Mouse (Mus musculus) mouse trophoblast stem cell (cell line): ENCODE measurements around the gene Ripk4.

Source experiments
- in situ Hi-C, 2 experiments: fragments of 300-500 bp; cut with MseI, MboI; formaldehyde crosslinking; loops; 2 replicates in 1 of 2; 3 replicates in 1 of 2; pipeline ENCODE4 v1.15.1; 2025

The Ripk4 gene

DNA sequence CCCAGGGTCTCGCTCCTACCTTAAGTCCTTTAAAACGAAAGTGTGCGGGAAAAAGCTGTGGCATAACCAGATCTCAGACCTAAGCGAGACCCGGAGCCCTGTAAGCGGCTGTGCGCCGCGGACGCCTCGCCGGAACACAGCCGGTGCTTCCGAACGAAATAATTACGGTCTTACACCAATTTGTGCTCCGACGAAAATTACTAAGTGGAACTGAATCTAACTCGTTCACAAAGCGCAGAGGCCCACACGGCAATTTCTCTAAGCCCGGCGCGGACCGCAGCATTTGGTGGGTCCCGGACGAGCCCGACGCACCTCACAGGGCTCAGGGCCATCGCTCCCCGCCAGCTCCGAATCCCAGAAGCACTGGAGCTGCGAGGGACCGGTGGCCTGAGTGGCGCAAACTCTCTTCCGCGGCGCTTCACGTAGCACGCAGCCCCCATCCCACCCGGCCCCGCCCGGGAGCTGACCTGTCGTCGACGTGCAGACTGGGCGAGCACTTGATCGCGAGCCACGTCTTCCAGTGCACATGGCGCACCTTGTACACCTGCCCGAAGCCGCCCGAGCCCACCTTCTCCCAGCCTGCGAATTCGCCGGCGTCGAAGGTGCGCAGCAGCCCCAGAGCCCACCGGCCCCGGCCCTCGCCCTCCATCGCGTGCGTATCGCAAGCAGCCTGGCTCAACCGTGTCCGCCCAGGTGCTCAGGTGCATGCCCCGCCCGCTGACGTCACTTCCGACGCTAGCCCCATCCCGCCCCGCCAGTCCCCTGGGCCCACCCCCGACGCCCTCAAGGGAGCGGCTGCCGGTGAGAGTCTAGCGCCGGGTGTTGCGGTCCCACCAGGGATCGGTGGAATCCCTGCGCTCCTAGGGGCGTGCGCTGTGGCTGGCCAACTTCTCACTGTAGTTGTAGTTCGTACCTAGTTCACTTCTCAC lies at the start of gene Ripk4:
TSS of gene Ripk4 (minus strand) at position 727 of the 929 bp plus-strand sequence.
- in situ Hi-C loops: no loop called here

DNA sequence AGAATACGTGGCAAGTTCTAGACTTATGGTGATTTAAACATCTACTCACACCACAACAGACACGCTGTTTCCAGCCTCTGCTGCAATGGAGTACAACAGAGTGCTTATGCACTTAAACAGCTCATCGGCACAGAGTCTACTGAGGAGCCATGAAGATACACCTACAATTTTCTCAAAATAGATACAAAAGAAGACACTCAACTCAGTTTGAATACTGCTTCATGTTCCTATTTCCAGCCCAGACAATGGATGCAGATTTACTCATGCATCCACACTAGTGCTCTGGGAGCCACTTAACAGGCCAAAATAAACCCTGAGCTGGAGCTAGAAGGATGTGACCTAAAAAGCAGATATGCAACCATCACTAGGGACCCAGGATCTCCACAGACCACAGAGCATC lies 45.3 kb upstream of the Ripk4 start:
- in situ Hi-C loops: loop anchor here (10.0 kb wide), 1 partner anchor 66 kb away; no protein-coding TSS in a partner anchor

DNA sequence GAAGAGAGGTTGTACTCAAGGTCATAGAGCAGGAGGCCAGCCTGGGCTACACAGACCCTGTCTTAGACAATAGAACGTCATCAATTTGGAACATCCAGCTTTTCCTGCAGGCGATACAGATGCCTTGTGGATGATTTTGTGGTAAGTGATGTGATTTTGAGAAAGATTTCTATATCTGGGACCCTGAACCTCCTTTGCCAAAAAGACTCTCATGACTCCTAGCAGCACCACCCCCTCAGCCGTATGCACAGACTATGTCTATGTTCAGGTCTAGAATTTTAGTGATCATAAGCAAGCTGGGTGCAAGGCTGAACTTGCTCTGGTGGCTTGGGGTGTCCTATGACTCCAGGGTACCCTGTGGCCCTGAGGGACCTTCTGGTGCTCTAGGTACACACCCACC lies 42.1 kb upstream of the Ripk4 start:
- in situ Hi-C loops: loop anchor here (10.0 kb wide), 1 partner anchor 69 kb away; no protein-coding TSS in a partner anchor

DNA sequence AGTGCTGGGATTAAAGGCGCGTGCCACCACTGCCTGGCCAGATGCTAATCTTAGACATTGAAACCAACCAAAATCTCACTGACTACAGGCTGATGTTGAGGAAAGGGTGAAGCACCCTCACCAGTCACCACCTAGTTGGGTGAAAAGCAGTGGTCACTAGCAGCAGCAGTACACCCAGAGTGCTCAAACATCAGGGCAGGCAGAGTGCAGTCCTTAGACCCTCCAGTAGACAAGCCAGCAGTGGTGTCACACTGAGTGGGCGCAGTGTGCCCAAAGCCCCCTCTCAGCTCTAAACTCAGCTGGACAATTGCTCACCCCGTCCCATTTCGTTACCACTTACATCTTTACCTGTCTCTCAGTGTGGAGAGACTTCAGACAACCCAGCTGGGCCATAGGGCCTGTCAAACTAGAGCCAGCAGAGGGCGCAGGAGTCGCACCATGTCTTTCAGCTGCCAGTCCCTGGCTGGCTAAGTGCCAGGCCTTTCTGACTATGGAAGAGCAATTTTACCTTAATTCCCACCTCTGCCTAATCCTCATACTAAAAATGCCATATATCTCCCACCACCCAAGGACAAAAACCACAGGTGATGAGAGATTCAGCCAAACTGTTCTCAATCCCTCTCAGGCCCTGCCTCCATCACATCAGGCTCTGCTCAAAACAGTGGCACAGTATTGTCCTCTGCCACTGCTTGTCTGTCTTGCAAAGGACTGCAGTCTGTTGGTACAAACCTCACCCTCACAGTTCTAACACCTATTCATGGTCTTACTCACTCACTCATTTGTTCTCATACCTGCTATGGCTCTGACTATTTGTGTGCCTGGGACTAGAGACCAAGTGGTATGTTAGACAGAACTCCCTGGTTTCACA lies 41.3 kb upstream of the Ripk4 start:
- in situ Hi-C loops: loop anchor here (10.0 kb wide), 1 partner anchor 70 kb away; no protein-coding TSS in a partner anchor

DNA sequence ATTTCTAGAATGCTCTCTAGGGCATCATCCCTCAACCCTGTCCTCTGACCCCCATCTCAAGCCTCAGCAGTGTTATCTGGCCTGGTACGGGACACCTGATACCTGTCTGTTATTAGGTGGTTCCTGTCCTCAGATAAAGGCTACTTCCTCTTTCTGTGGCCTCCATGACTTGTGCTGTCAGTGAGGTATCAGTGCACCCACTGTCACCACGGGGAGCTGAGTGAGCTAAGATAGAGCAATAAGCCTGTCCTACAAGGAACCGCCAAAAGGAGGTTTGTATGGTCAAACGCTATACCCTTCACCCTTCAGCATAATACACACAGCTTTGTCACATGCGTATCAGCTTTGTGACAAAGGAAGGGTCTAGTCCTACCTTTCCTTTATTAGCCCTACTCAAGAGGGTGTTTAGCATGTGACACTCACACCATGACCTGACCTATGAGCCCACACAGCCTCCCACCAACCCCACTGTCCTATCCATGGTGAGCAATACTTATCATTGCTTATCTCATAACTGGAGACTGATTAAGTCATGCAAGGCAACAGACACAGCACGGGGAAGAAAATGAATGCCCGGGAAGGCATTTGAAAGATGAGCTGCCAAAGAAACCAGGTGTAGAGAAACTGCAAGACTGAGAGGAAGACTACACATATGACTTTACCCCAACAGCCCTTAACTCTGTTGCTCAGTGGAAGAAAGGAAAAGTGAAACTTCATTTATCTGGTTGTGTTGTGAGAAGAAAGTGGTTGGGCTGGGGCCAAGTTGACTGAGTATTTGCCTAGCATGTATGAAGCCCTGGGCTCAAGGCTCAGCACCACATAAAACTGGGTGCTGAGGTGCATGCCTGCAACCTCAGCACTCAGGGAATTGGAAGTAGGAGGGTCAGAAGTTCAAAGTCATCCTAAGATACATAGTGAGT lies 34.6 kb upstream of the Ripk4 start:
- in situ Hi-C loops: no loop called here

DNA sequence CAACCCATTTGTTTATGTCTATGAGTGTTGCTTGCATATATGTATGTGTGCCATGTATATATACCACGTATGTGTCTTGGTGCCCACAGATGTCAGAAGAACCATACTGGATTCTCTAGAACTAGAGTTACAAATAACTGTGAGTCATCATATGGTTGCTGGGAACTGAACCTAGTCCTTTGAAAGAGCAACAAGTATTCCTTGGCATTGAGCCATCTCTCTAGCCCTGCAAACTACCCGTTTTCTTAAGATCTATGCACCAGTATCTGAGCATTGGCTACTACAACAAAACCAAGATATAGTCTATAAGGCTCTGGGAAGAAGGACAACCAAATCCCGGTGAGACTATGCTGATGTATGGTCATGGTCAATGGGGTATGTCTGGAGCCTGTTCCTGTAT lies 33.6 kb upstream of the Ripk4 start:
- in situ Hi-C loops: no loop called here

DNA sequence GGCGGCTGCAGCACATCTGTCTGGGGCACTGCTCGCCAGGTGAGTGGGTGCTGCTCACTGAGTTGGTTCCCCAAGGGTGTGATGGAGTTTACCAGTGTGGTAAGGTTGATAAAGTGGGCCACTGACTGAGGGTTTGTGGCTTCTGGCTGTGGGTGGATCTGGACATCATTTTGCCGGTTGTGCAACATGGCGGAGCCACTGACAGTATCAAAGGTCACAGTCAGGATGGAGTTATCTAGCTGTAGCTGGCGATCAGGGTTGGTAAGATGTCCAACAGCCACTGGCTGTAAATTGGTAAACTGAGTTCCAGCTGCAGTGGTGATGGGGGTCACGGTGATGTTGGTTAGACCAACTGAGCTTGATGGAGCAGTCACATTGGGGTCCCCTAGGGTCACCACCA lies 30.7 kb upstream of the Ripk4 start:
- in situ Hi-C loops: no loop called here

DNA sequence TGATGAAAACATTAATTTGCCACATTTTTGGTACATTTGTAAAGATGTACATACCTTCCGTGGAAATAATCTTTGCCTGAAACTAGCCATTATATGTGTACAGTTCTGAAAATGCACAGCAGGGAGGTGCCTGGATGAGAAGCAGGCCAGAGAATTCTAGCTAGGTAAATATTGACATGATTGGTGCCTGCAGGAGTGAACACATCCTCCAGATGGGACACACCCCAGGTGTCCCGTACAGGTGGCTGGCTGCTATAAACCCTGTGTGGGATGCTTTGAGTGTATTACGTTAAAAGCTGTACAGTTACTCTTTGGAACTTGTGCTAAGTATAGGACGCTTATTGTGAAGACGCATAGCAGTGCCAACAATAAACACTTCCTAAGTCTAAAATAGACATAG lies 19.5 kb upstream of the Ripk4 start:
- in situ Hi-C loops: loop anchor here in 1 of 2 experiments (10.0 kb wide), 1 partner anchor 108 kb away; no protein-coding TSS in a partner anchor

DNA sequence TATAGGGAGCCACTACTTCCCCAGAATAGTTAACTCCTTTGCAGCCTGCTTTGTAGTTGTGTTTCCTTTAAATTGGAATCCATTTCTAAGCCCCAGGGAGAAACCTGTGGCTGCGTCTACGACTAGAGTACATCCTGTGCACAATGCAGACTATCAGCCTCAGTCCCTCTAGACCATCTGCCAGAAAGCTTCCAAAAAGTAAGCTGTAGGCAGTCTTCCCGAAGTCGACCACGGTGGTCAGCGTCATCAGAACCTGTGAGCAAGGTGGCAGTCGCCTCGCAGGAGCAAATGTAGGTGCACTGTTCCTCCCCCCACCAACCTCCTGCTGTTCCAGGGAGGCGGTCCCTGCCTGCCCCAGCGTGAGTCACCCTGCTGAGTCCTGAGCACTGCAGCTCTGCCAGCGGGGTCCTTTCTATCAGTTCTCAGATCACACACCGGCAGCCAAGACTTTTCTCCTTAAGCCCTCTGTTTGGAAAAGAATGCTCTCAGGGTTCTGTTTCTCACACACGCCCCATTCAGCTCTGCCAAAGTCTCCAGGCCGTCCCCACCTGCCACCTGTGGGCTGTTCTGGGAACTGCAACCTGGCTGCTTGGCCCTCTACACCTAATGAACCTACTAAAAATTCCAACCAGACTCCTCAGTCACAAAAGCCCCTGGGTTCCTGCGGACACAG lies 14.9 kb upstream of the Ripk4 start:
- in situ Hi-C loops: no loop called here

DNA sequence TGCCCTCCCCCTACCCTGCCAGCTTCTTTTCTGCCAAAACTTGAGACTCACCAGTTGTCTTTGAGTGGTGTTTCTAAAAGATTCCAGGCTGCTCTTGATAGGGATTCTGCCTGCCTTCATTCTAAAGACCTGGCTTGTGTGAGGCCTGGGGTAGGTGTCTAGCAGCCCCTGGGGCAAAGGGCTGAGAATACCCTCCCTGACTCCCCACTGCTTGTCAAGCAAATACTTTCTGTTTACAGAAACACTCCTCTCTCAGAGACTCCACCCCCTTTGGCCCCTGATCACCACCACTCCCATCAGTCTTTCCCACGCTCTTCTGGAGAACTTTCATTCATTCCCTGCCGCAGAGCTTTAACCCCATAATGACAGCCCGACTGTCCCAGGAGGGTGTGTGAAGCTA lies 2.9 kb upstream of the Ripk4 start:
- in situ Hi-C loops: no loop called here

DNA sequence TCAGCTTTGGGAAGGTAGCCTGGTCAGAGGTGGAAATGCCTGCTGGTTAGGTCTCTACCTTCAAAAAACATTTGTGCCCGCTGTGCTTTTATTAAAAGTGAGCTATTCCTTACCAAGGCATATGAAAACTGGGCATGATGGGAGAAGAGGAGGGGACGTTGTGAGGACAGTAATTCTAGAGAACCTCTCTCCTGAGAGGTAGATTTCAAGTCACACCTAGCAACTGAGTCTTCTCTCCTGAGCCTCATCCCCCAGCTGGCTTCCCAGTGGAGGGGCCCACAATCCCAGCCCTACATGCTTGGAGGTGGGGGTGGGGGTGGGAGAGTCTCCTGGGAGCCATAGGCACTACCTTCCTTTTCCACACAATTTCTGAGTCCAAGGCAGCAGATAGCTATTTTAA lies 1.0 kb upstream of the Ripk4 start:
- in situ Hi-C loops: no loop called here

DNA sequence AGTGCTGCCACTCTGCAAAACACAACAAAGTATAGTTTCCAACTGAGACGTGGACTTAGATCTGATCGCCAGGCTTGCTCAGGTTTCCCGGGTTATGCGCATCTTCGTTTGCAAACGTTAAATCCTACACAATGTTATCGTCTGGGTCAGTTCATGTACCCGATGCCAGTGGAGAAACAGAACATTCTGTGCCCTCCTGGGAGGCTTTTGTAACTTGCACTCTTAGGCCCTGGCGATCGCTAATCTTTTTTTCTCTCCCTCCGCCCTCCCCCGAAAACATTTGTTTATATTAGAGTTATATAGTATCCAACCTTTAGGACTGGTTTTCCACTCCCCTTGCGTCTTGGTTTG lies 378 bp upstream of the Ripk4 start:
- in situ Hi-C loops: no loop called here

DNA sequence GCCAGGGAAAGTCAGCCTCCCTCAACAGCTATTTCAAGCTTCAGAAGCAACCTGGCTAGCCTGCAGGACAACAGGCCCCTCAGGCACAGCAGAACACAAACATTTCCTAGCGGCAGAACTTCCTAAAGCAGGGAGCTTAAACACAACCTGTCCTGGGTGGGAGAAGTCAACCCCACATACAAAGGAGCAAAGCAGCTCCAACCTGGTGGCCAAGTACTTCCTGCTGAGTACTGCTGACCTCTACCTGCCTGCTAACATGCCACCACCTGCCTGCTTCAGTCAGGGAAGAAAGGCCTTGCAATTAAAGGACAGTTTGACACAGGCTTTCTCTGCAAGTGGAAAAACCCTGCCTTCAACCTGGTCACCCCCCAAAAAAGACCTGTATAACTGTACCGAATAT lies 1.8 kb downstream of the Ripk4 start:
- in situ Hi-C loops: no loop called here

DNA sequence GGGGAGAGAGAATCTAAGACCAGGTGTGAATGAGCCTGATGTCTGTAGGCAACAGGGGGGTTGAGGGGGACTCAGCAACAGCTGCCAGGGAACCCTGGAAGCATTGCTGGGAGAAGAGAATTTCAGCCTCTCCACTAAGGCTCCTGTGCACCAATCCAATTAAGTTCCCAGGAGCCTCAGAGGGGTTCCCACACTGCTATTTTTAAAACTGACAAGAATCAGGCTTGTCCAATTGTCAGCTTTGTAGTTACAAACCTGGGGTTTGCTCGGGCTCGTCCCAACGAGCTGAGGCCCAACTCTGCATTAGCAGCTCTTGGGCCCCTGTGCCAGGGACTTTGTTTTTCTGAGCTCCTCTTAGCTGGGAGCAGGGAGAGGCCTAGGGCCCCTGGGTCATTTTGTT lies 3.9 kb downstream of the Ripk4 start:
- in situ Hi-C loops: no loop called here

DNA sequence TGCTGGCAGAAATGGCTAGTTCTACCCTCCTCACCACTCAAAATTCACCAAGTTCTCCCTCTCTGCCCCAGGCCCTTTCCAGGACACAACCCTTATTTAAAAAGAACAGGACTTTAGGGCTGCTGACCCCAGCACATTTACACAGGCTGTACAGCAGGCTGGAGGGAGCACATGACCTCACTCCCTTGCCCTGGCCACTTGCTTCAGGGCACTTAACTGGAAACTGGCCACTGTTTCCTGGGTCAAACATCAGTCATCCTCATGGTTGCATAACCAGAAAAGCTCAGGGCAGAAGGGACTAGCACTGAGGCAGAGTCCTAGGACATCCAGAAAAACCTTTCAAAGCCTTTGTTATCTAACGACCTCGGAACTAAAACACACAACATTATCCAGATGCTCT lies 5.3 kb downstream of the Ripk4 start:
- in situ Hi-C loops: no loop called here

DNA sequence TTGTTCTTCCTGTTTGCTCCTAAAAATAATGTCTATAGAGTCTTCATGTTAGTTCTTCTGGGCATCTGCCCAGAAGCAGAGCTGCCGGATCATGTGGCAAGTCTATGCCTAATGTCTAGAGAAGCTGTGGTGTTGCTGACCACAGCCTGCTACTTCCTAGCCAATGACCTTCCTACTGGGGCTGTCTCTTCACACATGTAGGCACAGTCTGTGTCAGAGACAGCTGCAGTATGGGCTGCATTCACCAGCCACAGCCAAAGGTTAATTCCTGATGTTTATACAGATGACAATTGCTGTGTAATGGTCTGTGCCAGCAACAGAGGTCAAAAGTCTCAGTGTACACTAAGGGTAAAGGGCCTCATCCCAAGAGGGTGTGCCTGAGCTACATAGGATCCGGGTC lies 7.1 kb downstream of the Ripk4 start:
- in situ Hi-C loops: no loop called here

DNA sequence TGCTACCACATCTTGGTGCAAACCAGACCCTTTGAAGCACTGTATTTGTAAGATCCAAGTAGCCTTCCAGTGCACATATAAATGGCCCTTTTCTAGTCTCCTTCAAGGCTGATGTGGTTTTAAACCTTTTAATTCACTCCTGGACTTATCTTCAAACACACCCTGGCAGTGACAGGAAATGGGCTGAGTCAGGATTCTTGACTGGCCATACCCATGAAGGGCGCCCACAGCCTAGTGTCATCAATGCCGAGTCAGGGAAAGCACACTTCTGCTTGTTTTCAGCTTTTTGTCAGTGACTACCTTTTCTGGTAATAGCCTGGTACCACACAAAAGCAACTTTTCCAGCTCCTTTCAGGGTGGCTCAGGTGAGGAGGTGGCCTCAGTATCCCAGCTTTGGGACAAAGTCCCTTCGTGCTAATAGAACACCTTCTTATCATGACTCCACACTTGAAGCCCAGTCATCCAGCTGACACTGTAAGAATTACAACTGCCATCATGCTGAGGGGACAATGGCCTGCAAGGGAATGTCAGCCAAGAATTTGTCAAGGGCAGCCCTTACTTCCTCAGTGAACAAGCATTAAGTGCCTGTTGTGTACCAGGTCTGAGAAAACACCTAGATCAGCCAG lies 11.2 kb downstream of the Ripk4 start:
- in situ Hi-C loops: no loop called here

DNA sequence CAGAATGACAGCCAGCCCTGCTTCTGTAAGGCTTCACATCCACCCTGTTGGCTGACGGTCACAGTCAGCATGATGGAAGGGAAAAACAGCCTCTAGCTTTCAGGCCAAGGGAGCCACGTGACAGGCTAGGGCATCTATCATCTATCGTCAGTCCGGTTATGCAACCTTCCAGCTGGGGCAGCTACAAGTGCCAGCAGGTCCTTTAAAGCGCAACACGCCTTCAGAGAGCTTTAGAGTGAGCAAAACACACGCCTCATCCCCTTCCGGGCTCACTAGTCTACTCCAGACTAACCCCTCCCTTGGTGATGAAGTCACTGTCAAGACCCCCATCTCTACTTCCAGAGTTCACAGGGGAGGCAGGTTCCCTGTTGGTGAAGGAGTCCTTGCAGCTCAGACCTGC lies 11.7 kb downstream of the Ripk4 start:
- in situ Hi-C loops: no loop called here

DNA sequence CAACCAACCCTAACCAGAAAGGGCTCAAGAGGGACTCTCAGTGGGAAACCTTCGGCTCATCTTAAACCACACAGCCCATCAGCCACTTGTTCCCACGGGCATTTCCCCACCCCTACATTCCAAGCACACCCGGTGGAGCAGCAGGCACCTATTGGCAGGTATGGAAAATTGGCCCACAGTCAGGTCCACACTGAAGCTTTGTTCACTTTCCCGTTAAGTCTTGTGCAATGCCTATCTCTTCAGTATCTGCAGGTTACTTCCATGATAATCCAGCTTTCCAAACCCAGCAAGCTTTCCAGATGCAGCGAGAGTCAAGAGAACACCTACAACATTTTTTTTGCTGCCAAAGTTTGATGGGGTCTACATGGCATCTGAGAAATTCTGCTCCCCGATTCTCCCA lies 15.2 kb downstream of the Ripk4 start:
- in situ Hi-C loops: no loop called here

DNA sequence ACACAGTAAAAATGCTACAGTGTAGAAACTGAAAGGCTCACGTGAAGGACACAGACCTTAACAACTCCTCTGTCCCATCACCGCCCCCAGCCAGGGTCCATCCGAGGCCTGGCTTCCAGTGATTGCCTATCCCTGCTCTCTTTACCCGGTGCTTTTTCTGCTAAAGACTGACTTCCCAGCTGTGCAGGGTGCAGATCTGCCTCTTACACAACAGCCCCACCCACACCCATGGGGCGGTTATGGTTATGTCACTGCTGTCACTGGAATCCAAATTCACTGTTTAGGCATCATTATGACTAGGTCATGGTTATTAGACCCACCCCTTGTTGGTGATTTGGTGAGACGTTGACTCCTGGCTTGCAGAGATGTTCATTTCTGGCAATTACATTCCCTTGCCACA lies 25.6 kb downstream of the Ripk4 start:
- in situ Hi-C loops: no loop called here
